Mouse (Mus musculus) myocyte (in vitro differentiated cells): ENCODE results near the gene Olfr523. TPM values are rescaled to one million over a fixed set of nuclear protein-coding genes. Genes with fewer than 3 reads are reported as not detected.

ENCODE experiments used
- H3K27me3 ChIP-seq: one replicate; pipeline ENCODE4 v1.6.1; 2011; ENCODE audit not compliant: control insufficient read depth, insufficient read depth, insufficient read length
- H3K36me3 ChIP-seq: one replicate; pipeline ENCODE4 v1.6.1; 2011; ENCODE audit not compliant: control insufficient read depth, insufficient read depth
- H3K4me2 ChIP-seq: one replicate; pipeline ENCODE4 v1.6.1; 2011; ENCODE audit warnings: low read depth, control low read depth
- H3K4me3 ChIP-seq: one replicate; pipeline ENCODE4 v1.5.1; 2011; ENCODE audit warnings: mild to moderate bottlenecking, control low read depth, moderate library complexity
- H3K79me2 ChIP-seq: one replicate; pipeline ENCODE4 v1.6.1; 2011; ENCODE audit not compliant: control insufficient read depth, insufficient read depth
- H3ac ChIP-seq: one replicate; pipeline ENCODE4 v1.6.1; 2011; ENCODE audit not compliant: control insufficient read depth, insufficient read length
- CEBPB ChIP-seq: IDR thresholded peaks from 2 replicates; pipeline ENCODE4 v1.6.1; 2011; ENCODE audit warnings: mild to moderate bottlenecking, moderate library complexity; ENCODE audit not compliant: poor library complexity, insufficient read depth, severe bottlenecking
- E2F4 ChIP-seq: IDR thresholded peaks from one replicate; pipeline ENCODE4 v1.6.1; 2011; ENCODE audit warnings: mild to moderate bottlenecking, control low read depth, moderate library complexity; ENCODE audit not compliant: insufficient read depth
- MAX ChIP-seq: IDR thresholded peaks from one replicate; pipeline ENCODE4 v1.6.1; 2011; ENCODE audit warnings: low read depth, mild to moderate bottlenecking, control low read depth
- MYOD1 ChIP-seq, 3 experiments: IDR thresholded peaks; one replicate each; pipeline ENCODE4 v1.6.1; 2011; ENCODE audit warnings: control low read depth in 2 of 3, low read depth in 2 of 3, mild to moderate bottlenecking in 2 of 3, moderate library complexity in 1 of 3; ENCODE audit not compliant: insufficient read length in 2 of 3, control insufficient read depth in 1 of 3
- MYOG ChIP-seq, 3 experiments: IDR thresholded peaks; one replicate each; pipeline ENCODE4 v1.6.1; 2011; ENCODE audit warnings: control low read depth in 2 of 3, low read depth in 2 of 3, mild to moderate bottlenecking in 2 of 3; ENCODE audit not compliant: insufficient read length in 2 of 3, control insufficient read depth in 1 of 3, insufficient read depth in 1 of 3
- POLR2A ChIP-seq: IDR thresholded peaks from one replicate; pipeline ENCODE4 v1.6.1; 2011; ENCODE audit warnings: low read depth, mild to moderate bottlenecking, control low read depth, moderate library complexity; ENCODE audit not compliant: insufficient read length
- POLR2AphosphoS2 ChIP-seq: IDR thresholded peaks from one replicate; pipeline ENCODE4 v1.6.1; 2011; ENCODE audit warnings: low read depth, control low read depth; ENCODE audit not compliant: insufficient read length
- REST ChIP-seq: IDR thresholded peaks from one replicate; pipeline ENCODE4 v1.6.1; 2011; ENCODE audit warnings: mild to moderate bottlenecking, control low read depth, moderate library complexity; ENCODE audit not compliant: insufficient read depth, insufficient read length
- SRF ChIP-seq: IDR thresholded peaks from one replicate; pipeline ENCODE4 v1.6.1; 2011; ENCODE audit warnings: low read depth; ENCODE audit not compliant: control insufficient read depth, insufficient read length
- TCF12 ChIP-seq: IDR thresholded peaks from one replicate; pipeline ENCODE4 v1.6.1; 2011; ENCODE audit warnings: mild to moderate bottlenecking, control low read depth; ENCODE audit not compliant: poor library complexity, insufficient read depth, severe bottlenecking
- TCF3 ChIP-seq: IDR thresholded peaks from one replicate; pipeline ENCODE4 v1.6.1; 2011; ENCODE audit warnings: low read depth, control low read depth; ENCODE audit not compliant: insufficient read length
- USF1 ChIP-seq: IDR thresholded peaks from one replicate; pipeline ENCODE4 v1.6.1; 2011; ENCODE audit warnings: low read depth, mild to moderate bottlenecking, control low read depth, moderate library complexity
- polyA plus RNA-seq: library from polyadenylated mRNA; unstranded; fragments of >200 nt; fragmentation: generic; extraction: Trizol; gene quantifications from one replicate; pipeline ENCODE4 v1.2.1, GENCODE M21; 2012; ENCODE audit warnings: missing spikeins

Gene Olfr523
- polyA plus RNA-seq, result not detected

DNA sequence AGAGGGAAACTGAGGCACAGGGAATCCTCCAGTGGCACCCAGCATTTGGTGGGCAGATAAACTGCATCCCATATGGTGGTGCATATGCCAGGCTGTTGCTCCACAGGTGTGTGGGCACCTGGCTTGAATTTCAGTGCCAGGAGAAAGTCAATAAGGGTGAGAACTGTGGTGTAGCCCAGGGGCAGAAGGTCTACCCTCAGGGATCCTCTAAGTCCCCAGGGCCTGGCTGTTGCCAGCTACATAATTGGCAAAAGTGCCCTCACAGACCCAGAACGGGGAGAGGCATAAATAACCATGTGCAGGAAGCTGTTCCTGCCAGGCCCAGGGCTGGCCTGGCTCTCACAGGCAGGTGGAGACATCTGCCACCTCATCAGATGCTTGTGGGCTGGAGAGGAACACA is at the start of gene Olfr523:
Gene Olfr523, plus strand, starts transcription at position 282 of the 400 bp plus-strand sequence.
- Histone ChIP-seq H3K36me3 (no peaks in the 10 kb centered on the region), H3K79me2 (no peaks in the 10 kb centered on the region), H3ac (no peak within 1 kb of the TSS), H3K4me2 (no peak within 1 kb of the TSS), H3K4me3 (no peak within 1 kb of the TSS), H3K27me3 (peaks cover 7% of the 10 kb centered on the region)
- TF ChIP-seq MYOG (IDR thresholded peaks at IDR 0.05; ENCODE audit: control insufficient read depth in 1 of 3, insufficient read depth in 1 of 3, insufficient read length in 2 of 3, low read depth in 2 of 3) (no peak), SRF (no peak), CEBPB (no peak), USF1 (no peak), MYOD1 (IDR thresholded peaks at IDR 0.05; ENCODE audit: control insufficient read depth in 1 of 3, insufficient read length in 2 of 3, low read depth in 2 of 3) (no peak), POLR2AphosphoS2 (no peak), TCF3 (no peak), MAX (no peak), E2F4 (no peak), TCF12 (no peak), POLR2A (no peak), REST (no peak)

DNA sequence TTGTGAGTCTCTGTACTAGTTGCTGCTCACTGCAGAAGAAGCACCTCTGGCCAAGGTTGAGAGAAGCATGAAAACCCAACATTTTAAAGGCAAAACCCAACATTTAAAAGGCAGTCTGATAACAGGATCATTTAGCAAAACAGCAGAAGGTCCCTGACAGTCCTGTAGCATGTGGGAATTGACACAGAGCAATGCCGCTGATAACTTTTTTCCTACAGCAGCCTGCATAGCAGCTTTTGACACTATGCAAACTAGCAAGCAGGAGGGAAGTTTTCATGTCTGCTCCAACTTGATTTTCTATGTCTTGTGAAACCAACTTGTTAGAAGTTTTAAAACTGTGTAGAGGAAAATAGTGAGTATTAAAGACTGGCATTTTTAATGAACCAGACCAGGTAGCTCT is 48.6 kb upstream of the Olfr523 start:
- Histone ChIP-seq H3ac (no peak overlapping the region), H3K4me3 (no peak overlapping the region)

DNA sequence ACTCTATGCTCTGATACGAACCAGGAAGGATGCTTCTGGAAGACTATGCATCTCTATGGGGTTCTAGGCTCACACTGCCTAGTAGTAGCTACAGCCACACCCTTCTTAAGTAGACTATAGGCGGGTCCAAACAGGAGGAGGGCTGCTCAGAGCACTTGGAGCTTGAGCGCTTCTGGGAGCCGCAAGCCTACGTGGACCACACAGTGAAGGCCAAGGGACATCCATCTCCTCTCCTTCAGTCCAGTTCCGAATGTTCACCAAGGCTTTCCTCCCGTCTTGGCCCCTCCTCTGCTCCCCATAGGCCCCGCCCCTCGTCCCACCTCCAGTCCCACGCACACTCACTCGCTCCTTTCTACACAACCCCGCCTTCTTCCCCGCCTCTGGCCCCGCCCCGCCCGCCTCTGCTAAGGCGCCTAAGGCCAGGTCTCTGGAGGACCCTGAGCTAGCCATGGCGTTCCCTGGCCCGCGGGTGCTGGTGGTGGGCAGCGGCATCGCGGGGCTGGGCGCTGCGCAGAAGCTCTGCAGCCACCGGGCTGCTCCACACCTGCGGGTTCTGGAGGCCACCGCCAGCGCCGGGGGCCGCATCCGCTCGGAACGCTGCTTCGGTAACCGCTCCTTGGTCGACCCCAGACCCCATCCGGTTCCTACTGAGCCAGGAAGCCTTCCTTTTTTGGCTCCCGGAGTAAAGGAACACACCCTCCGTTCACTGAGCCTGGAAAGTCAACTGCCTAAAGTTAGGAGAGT is 47.6 kb upstream of the Olfr523 start:
- H3K4me3 ChIP-seq, result peak overlapping the region; percentile 34
- no peaks in the 10 kb centered on the region for H3K36me3 ChIP-seq
- H3K27me3 ChIP-seq, result no peaks in the 10 kb centered on the region
- H3K4me2 ChIP-seq, result peak overlapping the region; percentile 91
- TF ChIP-seq POLR2A (peak; percentile 82), POLR2AphosphoS2 (peak; percentile 59), MYOG (IDR thresholded peaks at IDR 0.05; ENCODE audit: control insufficient read depth in 1 of 3, insufficient read depth in 1 of 3, insufficient read length in 2 of 3, low read depth in 2 of 3) (no peak)
- H3K79me2 ChIP-seq, result no peaks in the 10 kb centered on the region
- peak overlapping the region; percentile 14 for H3ac ChIP-seq

More for the DNA sequence above, 48.6 kb upstream of the Olfr523 start:
- TF ChIP-seq POLR2A (no peak), TCF3 (no peak), REST (no peak), SRF (no peak), MYOD1 (IDR thresholded peaks at IDR 0.05; ENCODE audit: control insufficient read depth in 1 of 3, insufficient read length in 2 of 3, low read depth in 2 of 3) (no peak), MAX (no peak), CEBPB (no peak), MYOG (IDR thresholded peaks at IDR 0.05; ENCODE audit: control insufficient read depth in 1 of 3, insufficient read depth in 1 of 3, insufficient read length in 2 of 3, low read depth in 2 of 3) (no peak), POLR2AphosphoS2 (no peak)
- Histone ChIP-seq H3K36me3 (no peaks in the 10 kb centered on the region), H3K79me2 (no peaks in the 10 kb centered on the region), H3K27me3 (no peaks in the 10 kb centered on the region), H3K4me2 (no peak overlapping the region)

DNA sequence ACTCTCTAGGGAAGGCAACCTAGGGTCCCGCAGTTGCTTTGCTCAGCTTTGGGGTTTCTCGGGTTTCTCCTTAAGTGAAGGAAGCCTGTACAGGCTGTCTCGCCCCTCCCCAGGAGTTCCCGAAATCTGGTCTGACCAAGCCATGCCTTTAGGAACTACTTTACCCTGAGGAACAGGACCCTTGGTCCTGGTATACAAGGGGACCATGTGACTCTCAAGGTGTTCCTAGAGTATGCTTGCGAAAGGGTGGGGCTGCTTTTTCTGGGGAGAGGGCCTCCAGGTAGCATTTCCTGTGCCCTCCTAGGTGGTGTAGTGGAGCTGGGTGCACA is 47.0 kb upstream of the Olfr523 start:
- peak overlapping the region; percentile 34 for H3K4me3 ChIP-seq
- no peak for TF ChIP-seq USF1
- TF ChIP-seq CEBPB, result no peak
- TF ChIP-seq MYOD1 (IDR thresholded peaks at IDR 0.05; ENCODE audit: control insufficient read depth in 1 of 3, insufficient read length in 2 of 3, low read depth in 2 of 3), result no peak
- TF ChIP-seq MAX, result no peak
- TF ChIP-seq POLR2A, result no peak
- TF ChIP-seq MYOG (IDR thresholded peaks at IDR 0.05; ENCODE audit: control insufficient read depth in 1 of 3, insufficient read depth in 1 of 3, insufficient read length in 2 of 3, low read depth in 2 of 3), result no peak
- TF ChIP-seq POLR2AphosphoS2, result no peak
- no peak for TF ChIP-seq TCF3
- no peak for TF ChIP-seq REST
- H3ac ChIP-seq, result no peak overlapping the region
- no peaks in the 10 kb centered on the region for H3K27me3 ChIP-seq
- no peaks in the 10 kb centered on the region for H3K36me3 ChIP-seq
- peak overlapping the region; percentile 91 for H3K4me2 ChIP-seq
- no peaks in the 10 kb centered on the region for H3K79me2 ChIP-seq

DNA sequence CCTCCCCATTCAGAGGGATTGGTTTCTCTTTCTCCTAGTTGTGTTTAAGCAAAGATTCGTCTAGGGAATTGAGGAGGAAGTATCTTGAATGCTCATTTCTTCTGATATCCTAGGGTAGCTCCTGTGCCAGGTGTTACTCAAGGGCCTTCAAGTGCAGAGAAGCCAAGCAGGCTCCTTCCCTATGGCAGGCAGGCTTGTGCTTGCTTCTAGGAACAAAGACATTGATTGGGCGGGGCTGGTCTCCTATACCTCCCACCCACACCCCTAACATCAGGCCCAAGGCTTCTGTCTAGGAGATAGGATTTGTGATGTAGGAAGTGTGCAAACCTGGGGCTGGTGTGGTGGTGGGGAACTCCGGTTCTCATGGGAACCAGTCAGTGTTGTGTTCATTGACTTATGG is 46.1 kb upstream of the Olfr523 start:
- H3K4me2 ChIP-seq, result no peak overlapping the region
- H3K4me3 ChIP-seq, result no peak overlapping the region
- H3K79me2 ChIP-seq, result no peaks in the 10 kb centered on the region
- TF ChIP-seq MYOG (IDR thresholded peaks at IDR 0.05; ENCODE audit: control insufficient read depth in 1 of 3, insufficient read depth in 1 of 3, insufficient read length in 2 of 3, low read depth in 2 of 3) (no peak), SRF (no peak), MAX (no peak), CEBPB (no peak), REST (no peak), TCF3 (no peak), MYOD1 (IDR thresholded peaks at IDR 0.05; ENCODE audit: control insufficient read depth in 1 of 3, insufficient read length in 2 of 3, low read depth in 2 of 3) (no peak), E2F4 (no peak), POLR2AphosphoS2 (no peak), TCF12 (no peak), USF1 (no peak), POLR2A (no peak)
- H3K27me3 ChIP-seq, result no peaks in the 10 kb centered on the region
- no peaks in the 10 kb centered on the region for H3K36me3 ChIP-seq
- H3ac ChIP-seq, result no peak overlapping the region
